Mouse (Mus musculus) hindlimb bud, embryonic 11.5 days (tissue): Measurements from ENCODE around the gene Lingo4.

Experiments
- DNase-seq: peaks from one replicate; pipeline ENCODE4 v3.0.0-alpha.2; 2012; ENCODE audit warnings: low read depth, low spot score; ENCODE audit errors: extremely low spot score

The Lingo4 gene

DNA sequence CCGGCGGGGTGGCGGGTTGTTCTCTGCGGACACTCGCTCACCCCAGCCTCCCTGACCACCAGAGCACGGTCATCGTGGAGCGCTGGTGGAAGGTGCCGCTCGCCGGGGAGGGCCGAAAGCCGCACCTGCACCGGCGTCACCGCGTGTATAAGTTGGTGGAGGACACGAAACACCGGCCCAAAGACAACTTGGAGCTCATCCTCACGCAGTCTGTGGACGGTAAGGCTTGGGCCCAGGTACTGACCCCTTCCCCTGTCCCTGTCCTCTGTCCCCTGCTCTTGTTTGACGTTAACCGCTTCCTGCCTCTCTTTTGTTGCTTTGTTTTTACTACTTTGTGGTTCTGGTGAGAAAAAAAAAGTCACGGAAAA, 45.3 kb downstream of the Lingo4 start, which contains the start of gene Oaz3:
Gene Oaz3, minus strand, starts transcription at position 319 of the 368 bp plus-strand sequence.
- DNase-seq: no peak

- DNase-seq: no peak
These were observed 51.1 kb downstream of the Lingo4 start for GRCm38 (mm10) chr3:94449377-94449776.
